ENCODE assay signal across 15 mouse cellular contexts in genomic region chr14:6899881-6900280, GRCm38 (mm10). TPM values are rescaled to one million over a fixed set of nuclear protein-coding genes. Genes with fewer than 3 reads are reported as not detected.
"Had no signal": no experiment of that assay in that cellular context is flagged by ENCODE, and none has a peak within 500 bp of the region (broad histone marks: within the 10 kb centered on the region; RNA-seq: fewer than 3 reads in every experiment).

No protein-coding gene starts in this region.

RNA-seq across cellular contexts. Expression of gene Gm3667, which starts 10.1 kb away (rescaled TPM):
- total RNA-seq: megakaryocyte progenitor cell, adult 5-6 weeks had no signal
- polyA plus RNA-seq: liver, embryonic 13.5 days; liver, postnatal 0 days; spleen, adult 2 months had no signal

RNA-seq across cellular contexts. Expression of gene Gm3642, which starts 59.8 kb away (rescaled TPM):
- total RNA-seq: layer of hippocampus, postnatal 36 days; left cerebral cortex, adult 8-10 months; left cerebral cortex, postnatal 25 days; megakaryocyte progenitor cell, adult 5-6 weeks; midbrain, postnatal 0 days had no signal
- polyA plus RNA-seq: intestine, embryonic 15.5 days; kidney, embryonic 15.5 days; limb, embryonic 12.5 days; liver, embryonic 13.5 days; liver, postnatal 0 days; lung, embryonic 15.5 days; midbrain, embryonic 13.5 days; midbrain, postnatal 0 days; neural tube, embryonic 14.5 days; spleen, adult 2 months; stomach, postnatal 0 days had no signal
